Comparison of ENCODE assay signal across 8 mouse cellular contexts in the genomic region with DNA sequence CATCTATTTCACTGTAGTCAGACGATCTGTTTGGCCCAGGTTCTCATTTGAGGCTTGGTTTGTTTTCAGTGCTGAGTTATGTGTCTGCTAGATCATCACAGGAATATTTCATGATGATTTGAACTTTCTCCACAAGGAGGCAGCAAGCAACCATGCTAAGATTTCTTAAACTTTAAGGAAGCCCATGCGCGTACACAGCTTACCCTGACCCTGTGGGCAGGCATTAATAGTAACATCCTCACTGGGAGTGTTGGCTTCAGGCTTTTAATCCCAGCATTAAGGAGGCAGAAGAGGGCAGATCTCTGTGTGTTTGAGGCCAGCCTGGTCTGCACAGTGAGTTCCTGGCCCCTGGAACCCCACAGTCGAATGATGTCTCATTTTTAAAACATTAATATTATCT. TPM values are rescaled to one million over a fixed set of nuclear protein-coding genes. Genes with fewer than 3 reads are reported as not detected.
DNase-seq lines count a peak whose midpoint lies in the region; ATAC-seq and TF ChIP-seq lines count a peak whose summit lies in the region.

No protein-coding gene starts in this region.

- TF ChIP-seq CTCF in kidney, adult 2 months (conservative IDR thresholded peaks at IDR 0.05; ENCODE audit: insufficient read depth, insufficient read length, low read depth, low read length): peak; percentile 68

- DNase-seq in frontal cortex, postnatal 10 days (ENCODE audit: low spot score in 2 of 2): no peak
- peak; percentile 35 to 46 for DNase-seq in urinary bladder, postnatal 36 days (ENCODE audit: low spot score in 2 of 2)
- DNase-seq in urinary bladder, adult 2 months (ENCODE audit: low spot score): no peak
- DNase-seq in gastrocnemius, postnatal 10 days: peak; percentile 36
- peak; percentile 89 for DNase-seq in kidney, adult 2 months
- peak; percentile 93 for DNase-seq in lung, postnatal 36 days
- DNase-seq in thymus, postnatal 25 days: peak; percentile 39

- no peaks in the 10 kb centered on the region for H3K27me3 ChIP-seq in kidney, adult 2 months (replicated peaks; ENCODE audit: control insufficient read depth, insufficient read depth, low read length)

- H3K4me1 ChIP-seq in kidney, adult 2 months (ENCODE audit: control insufficient read depth, insufficient read depth, low read length): peaks cover 26% of the 10 kb centered on the region

- peak overlapping the region; percentile 89; the same call in 1 of the 2 replicates for H3K27ac ChIP-seq in kidney, adult 2 months (ENCODE audit: insufficient read depth, low read depth, low read length)

- peak; percentile 80 for ATAC-seq in frontal cortex, adult (ENCODE audit: low TSS enrichment)

- WGBS in kidney, adult 2 months: 19% methylated on average over 4 of the region's 4 CpGs

- no peak for TF ChIP-seq POLR2A in kidney, adult 2 months (IDR thresholded peaks at IDR 0.05; ENCODE audit: low read depth, low read length)

- H3K36me3 ChIP-seq in kidney, adult 2 months (ENCODE audit: control insufficient read depth, insufficient read depth, low read length): no peaks in the 10 kb centered on the region

- no peak overlapping the region for H3K4me3 ChIP-seq in kidney, adult 2 months (ENCODE audit: insufficient read depth, low read depth, low read length)

RNA-seq across cellular contexts. Expression of a gene that starts 13.3 kb away (rescaled TPM):
- 453 and 489 TPM in 2 replicates for polyA plus RNA-seq in urinary bladder, adult 2 months (2012; rRNA removed)
- 100 to 1,000 TPM; 254 to 262 TPM for total RNA-seq in gastrocnemius, postnatal 10 days (2021)
- polyA plus RNA-seq in kidney, adult 2 months (2012; rRNA removed): 1,115 and 1,173 TPM in 2 replicates

RNA-seq across cellular contexts. Expression of a gene that starts 18.7 kb away (rescaled TPM):
- 5.0 and 6.3 TPM in 2 replicates for polyA plus RNA-seq in urinary bladder, adult 2 months (2012; rRNA removed)
- total RNA-seq in gastrocnemius, postnatal 10 days (2021): 10 to 100 TPM; 15.8 to 21.1 TPM
- polyA plus RNA-seq in kidney, adult 2 months (2012; rRNA removed): 1.4 and 3.9 TPM in 2 replicates

RNA-seq across cellular contexts. Expression of a gene that starts 22.8 kb away (rescaled TPM):
- polyA plus RNA-seq in urinary bladder, adult 2 months (2012; rRNA removed): 53.0 and 110 TPM in 2 replicates
- total RNA-seq in gastrocnemius, postnatal 10 days (2021): 10 to 100 TPM; 23.2 to 36.0 TPM
- polyA plus RNA-seq in kidney, adult 2 months (2012; rRNA removed): 28,844 and 31,623 TPM in 2 replicates

Comparison
In these comparisons a context has a peak if more than half of its experiments do, and no peak if none do; other contexts are left out.
1. DNase-seq: peak in urinary bladder, postnatal 36 days (2 of 2), gastrocnemius, postnatal 10 days (single experiment), kidney, adult 2 months (single experiment), lung, postnatal 36 days (single experiment) and thymus, postnatal 25 days (single experiment); none in frontal cortex, postnatal 10 days (0 of 2) and urinary bladder, adult 2 months (single experiment).
2. RNA of a gene that starts 22.8 kb away (polyA plus RNA-seq): 28,844 to 31,623 TPM in kidney, adult 2 months; 53.0 to 110 TPM in urinary bladder, adult 2 months; every median in the first group is over 100 times any median in the second.